Comparison of ENCODE assay signal across 8 mouse cellular contexts in the genomic region with DNA sequence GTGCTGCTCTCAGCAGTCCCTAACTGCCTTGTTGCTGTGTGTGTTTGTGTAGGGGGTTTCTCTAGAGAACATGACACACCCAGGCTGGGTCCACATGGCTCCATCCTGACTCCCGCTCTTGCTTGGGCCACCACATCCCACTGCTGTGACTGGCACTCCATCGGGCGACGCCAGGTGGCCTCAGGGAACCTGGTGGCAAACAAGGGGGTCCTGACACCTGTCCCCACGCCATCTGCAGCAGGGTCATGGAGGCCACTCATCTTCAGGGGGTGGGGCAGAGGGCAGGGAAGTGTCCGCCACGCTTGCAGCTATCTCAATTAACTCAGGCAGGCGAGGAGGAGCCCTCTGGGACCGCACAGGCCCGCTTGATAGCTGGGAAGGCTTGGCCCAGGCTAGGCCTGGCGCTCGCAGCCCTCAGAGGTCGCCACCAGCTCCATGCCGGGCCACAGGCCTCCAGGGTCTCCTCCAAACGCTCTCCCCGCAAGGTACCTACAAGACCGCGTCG. TPM values are rescaled to one million over a fixed set of nuclear protein-coding genes. Genes with fewer than 3 reads are reported as not detected.
DNase-seq lines count a peak whose midpoint lies in the region; ATAC-seq and TF ChIP-seq lines count a peak whose summit lies in the region.

No protein-coding gene starts in this region.

- H3K9me3 ChIP-seq in heart, embryonic 11.5 days (replicated peaks; ENCODE audit: control insufficient read depth, low read length) = no peaks in the 10 kb centered on the region
- no peaks in the 10 kb centered on the region for H3K9me3 ChIP-seq in MEL (replicated peaks; ENCODE audit: insufficient read depth, low read length)
- peaks cover 10% of the 10 kb centered on the region for H3K9me3 ChIP-seq in erythroblast, embryonic 14.5 days (ENCODE audit: control insufficient read depth, low read length)
- no peaks in the 10 kb centered on the region for H3K9me3 ChIP-seq in kidney, embryonic 14.5 days (ENCODE audit: control insufficient read depth, low read length)
- H3K9me3 ChIP-seq in midbrain, embryonic 12.5 days = no peaks in the 10 kb centered on the region

- H3K4me2 ChIP-seq in heart, embryonic 11.5 days = peak overlapping the region; percentile 87
- H3K4me2 ChIP-seq in kidney, embryonic 14.5 days (replicated peaks; ENCODE audit: low read depth, low read length) = peak overlapping the region; percentile 94
- H3K4me2 ChIP-seq in midbrain, embryonic 12.5 days (replicated peaks) = peak overlapping the region; percentile 60

- 10% methylated on average over 19 of the region's 19 CpGs for WGBS in heart, embryonic 11.5 days (ENCODE audit: insufficient replicate concordance)
- 12% methylated on average over 19 of the region's 19 CpGs for WGBS in kidney, embryonic 14.5 days
- 11% methylated on average over 19 of the region's 19 CpGs for WGBS in midbrain, embryonic 12.5 days

- DNase-seq in heart, adult 8-10 months (ENCODE audit: low spot score) = no peak
- DNase-seq in MEL (ENCODE audit: low read depth, low spot score) = no peak
- no peak for DNase-seq in yolk sac, embryonic 10.5 days (ENCODE audit: low spot score)

- no peak for TF ChIP-seq POLR2A in MEL (IDR thresholded peaks at IDR 0.05; ENCODE audit: control insufficient read depth in 1 of 2, insufficient read depth in 1 of 2, low read depth in 1 of 2, low read length in 2 of 2, poor library complexity in 1 of 2)

- H3K27ac ChIP-seq in heart, embryonic 11.5 days (ENCODE audit: low read depth, low read length) = no peak overlapping the region
- H3K27ac ChIP-seq in MEL (ENCODE audit: control insufficient read depth, low read depth, low read length) = no peak overlapping the region
- H3K27ac ChIP-seq in kidney, embryonic 14.5 days (ENCODE audit: low read depth, low read length) = no peak overlapping the region
- H3K27ac ChIP-seq in midbrain, embryonic 12.5 days (replicated peaks) = no peak overlapping the region

- peak overlapping the region; percentile 50 for H3K4me3 ChIP-seq in heart, embryonic 11.5 days (ENCODE audit: low read depth, low read length)
- H3K4me3 ChIP-seq in MEL (ENCODE audit: control insufficient read depth in 1 of 2, insufficient read depth in 1 of 2, low read depth in 2 of 2, low read length in 2 of 2) = peak overlapping the region; percentile 55 to 70
- H3K4me3 ChIP-seq in erythroblast, embryonic 14.5 days (replicated peaks) = peak overlapping the region; percentile 76
- H3K4me3 ChIP-seq in kidney, embryonic 14.5 days (ENCODE audit: low read length) = peak overlapping the region; percentile 44
- H3K4me3 ChIP-seq in midbrain, embryonic 12.5 days = peak overlapping the region; percentile 38

- H3K4me1 ChIP-seq in heart, embryonic 11.5 days (ENCODE audit: control insufficient read depth, insufficient read depth, low read length) = peaks cover 9% of the 10 kb centered on the region
- peaks cover 6 to 13% of the 10 kb centered on the region in 2 experiments for H3K4me1 ChIP-seq in MEL (ENCODE audit: control insufficient read depth in 1 of 2, insufficient read depth in 2 of 2, low read length in 2 of 2)
- H3K4me1 ChIP-seq in erythroblast, embryonic 14.5 days (ENCODE audit: control insufficient read depth) = peaks cover 63% of the 10 kb centered on the region
- H3K4me1 ChIP-seq in kidney, embryonic 14.5 days (ENCODE audit: control insufficient read depth, insufficient read depth, low read length) = peaks cover 9% of the 10 kb centered on the region; the same call in 1 of the 2 replicates
- H3K4me1 ChIP-seq in midbrain, embryonic 12.5 days = peaks cover 12% of the 10 kb centered on the region; the same call in 1 of the 2 replicates

- peaks cover 11% of the 10 kb centered on the region; the same call in 1 of the 2 replicates for H3K27me3 ChIP-seq in heart, embryonic 11.5 days (ENCODE audit: control insufficient read depth, insufficient read depth, low read length)
- H3K27me3 ChIP-seq in MEL (ENCODE audit: control insufficient read depth in 1 of 2, insufficient read depth in 2 of 2, low read length in 2 of 2) = no peaks in the 10 kb centered on the region
- H3K27me3 ChIP-seq in erythroblast, embryonic 14.5 days (ENCODE audit: control insufficient read depth) = peaks cover 3% of the 10 kb centered on the region
- H3K27me3 ChIP-seq in kidney, embryonic 14.5 days (ENCODE audit: control insufficient read depth, insufficient read depth, low read length) = no peaks in the 10 kb centered on the region
- peaks cover 34% of the 10 kb centered on the region for H3K27me3 ChIP-seq in midbrain, embryonic 12.5 days

- TF ChIP-seq EP300 in MEL (IDR thresholded peaks at IDR 0.05; ENCODE audit: low read depth in 1 of 2, low read length in 2 of 2) = no peak

- H3K9ac ChIP-seq in heart, embryonic 11.5 days (ENCODE audit: low read depth, low read length) = peak overlapping the region; percentile 61
- H3K9ac ChIP-seq in MEL (ENCODE audit: control insufficient read depth, low read depth, low read length, poor library complexity, severe bottlenecking) = peak overlapping the region; percentile 66
- peak overlapping the region; percentile 57 for H3K9ac ChIP-seq in kidney, embryonic 14.5 days (ENCODE audit: low read depth, low read length)
- H3K9ac ChIP-seq in midbrain, embryonic 12.5 days (replicated peaks) = peak overlapping the region; percentile 40

- no peak for TF ChIP-seq RAD21 in MEL (IDR thresholded peaks at IDR 0.05; ENCODE audit: low read depth, low read length)

- ATAC-seq in heart, embryonic 11.5 days (replicated peaks; ENCODE audit: insufficient number of reproducible peaks, low FRiP score, low TSS enrichment) = peak; percentile 66
- peak; percentile 56 for ATAC-seq in kidney, embryonic 14.5 days (ENCODE audit: low FRiP score, low TSS enrichment)
- ATAC-seq in midbrain, embryonic 12.5 days (ENCODE audit: low FRiP score, low read depth) = peak; percentile 54; the same call in 1 of the 2 replicates
- no peak for ATAC-seq in CD4-positive, CD25-positive, alpha-beta regulatory T cell, adult 4 months

- no peaks in the 10 kb centered on the region; the same call in 1 of the 2 replicates for H3K79me2 ChIP-seq in MEL (ENCODE audit: control insufficient read depth, insufficient read depth, low read length, poor library complexity)

- H3K36me3 ChIP-seq in heart, embryonic 11.5 days (ENCODE audit: control insufficient read depth, insufficient read depth, low read length) = no peaks in the 10 kb centered on the region; the same call in 1 of the 2 replicates
- H3K36me3 ChIP-seq in MEL (ENCODE audit: control insufficient read depth in 1 of 2, insufficient read depth in 2 of 2, low read length in 2 of 2) = peaks cover 0 to 3% of the 10 kb centered on the region in 2 experiments; a peak in 2 of 4 replicates
- peaks cover 22% of the 10 kb centered on the region for H3K36me3 ChIP-seq in erythroblast, embryonic 14.5 days (ENCODE audit: control insufficient read depth)
- H3K36me3 ChIP-seq in kidney, embryonic 14.5 days (ENCODE audit: control insufficient read depth, insufficient read depth, low read length) = no peaks in the 10 kb centered on the region
- H3K36me3 ChIP-seq in midbrain, embryonic 12.5 days = no peaks in the 10 kb centered on the region

- no peak for TF ChIP-seq CTCF in MEL (IDR thresholded peaks at IDR 0.05 in 2 of 3, conservative IDR thresholded peaks at IDR 0.05 in 1 of 3; ENCODE audit: control insufficient read depth in 1 of 3, insufficient read depth in 1 of 3, low read depth in 2 of 3, low read length in 3 of 3, poor library complexity in 1 of 3, severe bottlenecking in 1 of 3)

TF ChIP-seq in MEL, 35 proteins besides CTCF, POLR2A, EP300 and RAD21 (continues in another document):
- TF ChIP-seq MXI1 (IDR thresholded peaks at IDR 0.05; ENCODE audit: low read depth, low read length) = peak; percentile 16; the same call in 1 of the 2 replicates
- 0 out of 2 replicates have a peak, but pooled peaks have one; percentile 2 for TF ChIP-seq SMC3 (IDR thresholded peaks at IDR 0.05; ENCODE audit: low read depth, low read length)
- TF ChIP-seq POLR2AphosphoS5 (IDR thresholded peaks at IDR 0.05; ENCODE audit: borderline replicate concordance, low read depth, low read length) = no peak; the same call in 1 of the 2 replicates

RNA-seq across cellular contexts. Expression of gene Abcb9, which starts 0.5 kb away (rescaled TPM):
- polyA plus RNA-seq in heart, embryonic 11.5 days (2014; fragmentation: Nextera tagmentation; extraction: Ambion mirVana) = 1.1 and 1.4 TPM in 2 replicates
- total RNA-seq in heart, adult 8-10 months (2022) = 10 to 100 TPM in 3 of 4 experiments, 1 to 10 TPM in 1; 9.5 to 11.9 (median 11.1) TPM
- 2.1 and 2.4 TPM in 2 replicates for total RNA-seq in MEL (2012; rRNA removed)
- 1 to 10 TPM in 1 of 2 experiments, not detected in 1; 8.1 TPM for polyA plus RNA-seq in MEL (2012; ENCODE audit: insufficient read depth in 1 of 2, insufficient read length in 2 of 2, low read depth in 1 of 2, low replicate concordance in 2 of 2, missing spikeins in 1 of 2)
- 3.7 and 4.7 TPM in 2 replicates for polyA plus RNA-seq in erythroblast, embryonic 14.5 days (2012)
- 0.44 and 0.97 TPM in 2 replicates for polyA plus RNA-seq in kidney, embryonic 14.5 days (2014; fragmentation: Nextera tagmentation; extraction: Ambion mirVana)
- 2.0 and 2.2 TPM in 2 replicates for polyA plus RNA-seq in midbrain, embryonic 12.5 days (2016; fragmentation: Nextera tagmentation; extraction: Ambion mirVana)
- 10 to 100 TPM; 16.1 to 16.6 TPM for polyA plus RNA-seq in CD4-positive, CD25-positive, alpha-beta regulatory T cell, adult 4 months (2017; shearing (Covaris generic))

RNA-seq across cellular contexts. Expression of gene Ogfod2, which starts 17.0 kb away (rescaled TPM):
- polyA plus RNA-seq in heart, embryonic 11.5 days (2014; fragmentation: Nextera tagmentation; extraction: Ambion mirVana) = 13.6 and 14.8 TPM in 2 replicates
- total RNA-seq in heart, adult 8-10 months (2022) = 10 to 100 TPM; 14.1 to 20.7 (median 19.2) TPM
- 37.9 and 39.8 TPM in 2 replicates for total RNA-seq in MEL (2012; rRNA removed)
- 10 to 100 TPM in 1 of 2 experiments, not detected in 1; 51.2 TPM for polyA plus RNA-seq in MEL (2012; ENCODE audit: insufficient read depth in 1 of 2, insufficient read length in 2 of 2, low read depth in 1 of 2, low replicate concordance in 2 of 2, missing spikeins in 1 of 2)
- polyA plus RNA-seq in erythroblast, embryonic 14.5 days (2012) = 8.6 and 8.7 TPM in 2 replicates
- polyA plus RNA-seq in kidney, embryonic 14.5 days (2014; fragmentation: Nextera tagmentation; extraction: Ambion mirVana) = 12.2 and 15.3 TPM in 2 replicates
- 15.9 and 23.3 TPM in 2 replicates for polyA plus RNA-seq in midbrain, embryonic 12.5 days (2016; fragmentation: Nextera tagmentation; extraction: Ambion mirVana)
- polyA plus RNA-seq in CD4-positive, CD25-positive, alpha-beta regulatory T cell, adult 4 months (2017; shearing (Covaris generic)) = 10 to 100 TPM; 25.6 to 51.6 TPM

RNA-seq across cellular contexts. Expression of gene Arl6ip4, which starts 20.8 kb away (rescaled TPM):
- 65.7 and 74.6 TPM in 2 replicates for polyA plus RNA-seq in heart, embryonic 11.5 days (2014; fragmentation: Nextera tagmentation; extraction: Ambion mirVana)
- total RNA-seq in heart, adult 8-10 months (2022) = 10 to 100 TPM; 34.8 to 38.4 (median 37.4) TPM
- total RNA-seq in MEL (2012; rRNA removed) = 57.8 and 60.4 TPM in 2 replicates
- 100 to 1,000 TPM in 1 of 2 experiments, not detected in 1; 128 TPM for polyA plus RNA-seq in MEL (2012; ENCODE audit: insufficient read depth in 1 of 2, insufficient read length in 2 of 2, low read depth in 1 of 2, low replicate concordance in 2 of 2, missing spikeins in 1 of 2)
- 14.6 and 17.3 TPM in 2 replicates for polyA plus RNA-seq in erythroblast, embryonic 14.5 days (2012)
- 105 and 114 TPM in 2 replicates for polyA plus RNA-seq in kidney, embryonic 14.5 days (2014; fragmentation: Nextera tagmentation; extraction: Ambion mirVana)
- 94.8 and 98.3 TPM in 2 replicates for polyA plus RNA-seq in midbrain, embryonic 12.5 days (2016; fragmentation: Nextera tagmentation; extraction: Ambion mirVana)
- 10 to 100 TPM; 48.7 to 61.0 TPM for polyA plus RNA-seq in CD4-positive, CD25-positive, alpha-beta regulatory T cell, adult 4 months (2017; shearing (Covaris generic))
